Mouse (Mus musculus): Measurements from ENCODE around the gene 1110051M20Rik. TPM values are rescaled to one million over a fixed set of nuclear protein-coding genes. Genes with fewer than 3 reads are reported as not detected.

The 1110051M20Rik gene
- polyA plus RNA-seq, 1 experiment from 2014 or later: 46.3 TPM

GRCm38 (mm10) chr2:91258054-91258453 is 186.4 kb downstream of the 1110051M20Rik start:
- peak overlapping the region; percentile 78 for H3K9ac ChIP-seq (ENCODE audit: low read length)
- WGBS: 74% methylated on average over 5 of the region's 5 CpGs
- peaks cover 25 to 28% of the 10 kb centered on the region in 2 experiments for H3K4me1 ChIP-seq (ENCODE audit: control insufficient read depth in 2 of 2, insufficient read depth in 2 of 2, low read length in 2 of 2)
- H3K27me3 ChIP-seq (ENCODE audit: control insufficient read depth, insufficient read depth, low read length): peaks cover 10% of the 10 kb centered on the region
- peak overlapping the region in 1 of 2 experiments; percentile 70; a peak in 2 of 4 replicates for H3K27ac ChIP-seq (replicated peaks in 1 of 2; ENCODE audit: control insufficient read depth in 1 of 2, insufficient read depth in 1 of 2, low read depth in 2 of 2, low read length in 2 of 2)
- ATAC-seq (ENCODE audit: insufficient number of reproducible peaks, insufficient read depth, low FRiP score, low read depth): no peak
- peak overlapping the region in 1 of 2 experiments; percentile 71; a peak in 3 of 4 replicates for H3K4me3 ChIP-seq (ENCODE audit: control insufficient read depth in 1 of 2, insufficient read depth in 1 of 2, low read depth in 1 of 2, low read length in 2 of 2)
- no peaks in the 10 kb centered on the region for H3K9me3 ChIP-seq (ENCODE audit: control insufficient read depth, low read length)
- H3K4me2 ChIP-seq (ENCODE audit: low read length): peak overlapping the region; percentile 75
- peaks cover 26% of the 10 kb centered on the region for H3K36me3 ChIP-seq (ENCODE audit: control insufficient read depth, insufficient read depth, low read length)

GRCm38 (mm10) chr2:91257126-91257980 is 187.2 kb downstream of the 1110051M20Rik start:
- H3K9ac ChIP-seq (ENCODE audit: low read length): peak overlapping the region; percentile 78
- peak; percentile 22; the same call in 1 of the 2 replicates for ATAC-seq (ENCODE audit: insufficient number of reproducible peaks, insufficient read depth, low FRiP score, low read depth)
- peak overlapping the region; percentile 65 to 71 for H3K4me3 ChIP-seq (ENCODE audit: control insufficient read depth in 1 of 2, insufficient read depth in 1 of 2, low read depth in 1 of 2, low read length in 2 of 2)
- no peaks in the 10 kb centered on the region for H3K9me3 ChIP-seq (ENCODE audit: control insufficient read depth, low read length)
- peak overlapping the region; percentile 75 for H3K4me2 ChIP-seq (ENCODE audit: low read length)
- 2% methylated on average over 22 of the region's 22 CpGs for WGBS
- peaks cover 25 to 35% of the 10 kb centered on the region in 2 experiments for H3K4me1 ChIP-seq (ENCODE audit: control insufficient read depth in 2 of 2, insufficient read depth in 2 of 2, low read length in 2 of 2)
- peaks cover 10% of the 10 kb centered on the region for H3K27me3 ChIP-seq (ENCODE audit: control insufficient read depth, insufficient read depth, low read length)
- peak overlapping the region; percentile 42 to 70 for H3K27ac ChIP-seq (replicated peaks in 1 of 2; ENCODE audit: control insufficient read depth in 1 of 2, insufficient read depth in 1 of 2, low read depth in 2 of 2, low read length in 2 of 2)
- peaks cover 19% of the 10 kb centered on the region for H3K36me3 ChIP-seq (ENCODE audit: control insufficient read depth, insufficient read depth, low read length)

- H3K36me3 ChIP-seq (ENCODE audit: control insufficient read depth, insufficient read depth, low read length): peaks cover 13% of the 10 kb centered on the region
- ATAC-seq (ENCODE audit: insufficient number of reproducible peaks, insufficient read depth, low FRiP score, low read depth): peak; percentile 60
- under 1% methylated on average over 51 of the region's 52 CpGs for WGBS
- peaks cover 10% of the 10 kb centered on the region for H3K27me3 ChIP-seq (ENCODE audit: control insufficient read depth, insufficient read depth, low read length)
- H3K4me1 ChIP-seq (ENCODE audit: control insufficient read depth in 2 of 2, insufficient read depth in 2 of 2, low read length in 2 of 2): peaks cover 28 to 42% of the 10 kb centered on the region in 2 experiments
- H3K9me3 ChIP-seq (ENCODE audit: control insufficient read depth, low read length): no peaks in the 10 kb centered on the region
- peak overlapping the region; percentile 78 for H3K9ac ChIP-seq (ENCODE audit: low read length)
- peak overlapping the region; percentile 75 for H3K4me2 ChIP-seq (ENCODE audit: low read length)
- peak overlapping the region; percentile 29 to 70; a peak in 3 of 4 replicates for H3K27ac ChIP-seq (replicated peaks in 1 of 2; ENCODE audit: control insufficient read depth in 1 of 2, insufficient read depth in 1 of 2, low read depth in 2 of 2, low read length in 2 of 2)
- H3K4me3 ChIP-seq (ENCODE audit: control insufficient read depth in 1 of 2, insufficient read depth in 1 of 2, low read depth in 1 of 2, low read length in 2 of 2): peak overlapping the region; percentile 65 to 71
Measured at GRCm38 (mm10) chr2:91256256-91257125, 188.0 kb downstream of the 1110051M20Rik start.

GRCm38 (mm10) chr2:91255661-91256150 is 188.8 kb downstream of the 1110051M20Rik start, which contains the start of gene Pacsin3:
Pacsin3 (plus strand) TSS chr2:91255954.
- Histone ChIP-seq H3K9me3 (ENCODE audit: control insufficient read depth, low read length) (no peaks in the 10 kb centered on the region), H3K4me3 (ENCODE audit: control insufficient read depth in 1 of 2, insufficient read depth in 1 of 2, low read depth in 1 of 2, low read length in 2 of 2) (peak within 1 kb of the TSS; percentile 65 to 71), H3K4me1 (ENCODE audit: control insufficient read depth in 2 of 2, insufficient read depth in 2 of 2, low read length in 2 of 2) (peaks cover 28 to 42% of the 10 kb centered on the region in 2 experiments), H3K27me3 (ENCODE audit: control insufficient read depth, insufficient read depth, low read length) (peaks cover 10% of the 10 kb centered on the region), H3K36me3 (ENCODE audit: control insufficient read depth, insufficient read depth, low read length) (peaks cover 5% of the 10 kb centered on the region), H3K27ac (replicated peaks in 1 of 2; ENCODE audit: control insufficient read depth in 1 of 2, insufficient read depth in 1 of 2, low read depth in 2 of 2, low read length in 2 of 2) (peak within 1 kb of the TSS; percentile 29 to 70; a peak in 3 of 4 replicates), H3K9ac (ENCODE audit: low read length) (peak within 1 kb of the TSS; percentile 78), H3K4me2 (ENCODE audit: low read length) (peak within 1 kb of the TSS; percentile 75)
- 1% methylated on average over 27 of the region's 27 CpGs for WGBS
- peak; percentile 13; the same call in 1 of the 2 replicates for ATAC-seq (ENCODE audit: insufficient number of reproducible peaks, insufficient read depth, low FRiP score, low read depth)

GRCm38 (mm10) chr2:91254725-91255380 is 189.7 kb downstream of the 1110051M20Rik start:
- Histone ChIP-seq H3K27me3 (ENCODE audit: control insufficient read depth, insufficient read depth, low read length) (peaks cover 10% of the 10 kb centered on the region), H3K9ac (ENCODE audit: low read length) (no peak overlapping the region), H3K36me3 (ENCODE audit: control insufficient read depth, insufficient read depth, low read length) (no peaks in the 10 kb centered on the region), H3K4me1 (ENCODE audit: control insufficient read depth in 2 of 2, insufficient read depth in 2 of 2, low read length in 2 of 2) (peaks cover 26 to 42% of the 10 kb centered on the region in 2 experiments), H3K4me3 (ENCODE audit: control insufficient read depth in 1 of 2, insufficient read depth in 1 of 2, low read depth in 1 of 2, low read length in 2 of 2) (no peak overlapping the region), H3K27ac (replicated peaks in 1 of 2; ENCODE audit: control insufficient read depth in 1 of 2, insufficient read depth in 1 of 2, low read depth in 2 of 2, low read length in 2 of 2) (no peak overlapping the region), H3K4me2 (ENCODE audit: low read length) (peak overlapping the region; percentile 75; the same call in 1 of the 2 replicates), H3K9me3 (ENCODE audit: control insufficient read depth, low read length) (no peaks in the 10 kb centered on the region)
- no peak for ATAC-seq (ENCODE audit: insufficient number of reproducible peaks, insufficient read depth, low FRiP score, low read depth)
- 45% methylated on average over 8 of the region's 8 CpGs for WGBS

GRCm38 (mm10) chr2:91252512-91252911 is 192.0 kb downstream of the 1110051M20Rik start:
- H3K4me3 ChIP-seq (ENCODE audit: control insufficient read depth in 1 of 2, insufficient read depth in 1 of 2, low read depth in 1 of 2, low read length in 2 of 2): no peak overlapping the region
- H3K4me1 ChIP-seq (ENCODE audit: control insufficient read depth in 2 of 2, insufficient read depth in 2 of 2, low read length in 2 of 2): peaks cover 10 to 23% of the 10 kb centered on the region in 2 experiments
- H3K27me3 ChIP-seq (ENCODE audit: control insufficient read depth, insufficient read depth, low read length): peaks cover 10% of the 10 kb centered on the region
- H3K36me3 ChIP-seq (ENCODE audit: control insufficient read depth, insufficient read depth, low read length): no peaks in the 10 kb centered on the region
- no peak for ATAC-seq (ENCODE audit: insufficient number of reproducible peaks, insufficient read depth, low FRiP score, low read depth)
- H3K9ac ChIP-seq (ENCODE audit: low read length): peak overlapping the region; percentile 41; the same call in 1 of the 2 replicates
- no peak overlapping the region for H3K4me2 ChIP-seq (ENCODE audit: low read length)
- no peaks in the 10 kb centered on the region for H3K9me3 ChIP-seq (ENCODE audit: control insufficient read depth, low read length)
- H3K27ac ChIP-seq (replicated peaks in 1 of 2; ENCODE audit: control insufficient read depth in 1 of 2, insufficient read depth in 1 of 2, low read depth in 2 of 2, low read length in 2 of 2): peak overlapping the region; percentile 38 to 53
- WGBS: 43% methylated on average over 4 of the region's 4 CpGs
